Mouse (Mus musculus) midbrain, embryonic 15.5 days (tissue): Measurements from ENCODE around the gene Mctp1. TPM values are rescaled to one million over a fixed set of nuclear protein-coding genes. Genes with fewer than 3 reads are reported as not detected.
A peak's percentile ranks its signal among the peaks of the same experiment; 100 is the strongest.
"Not testable (repeated sequence)": the region's sequence is repeated elsewhere in the genome, so short reads cannot be mapped to it uniquely, and the experiment has no call there.

ENCODE experiments used
- ATAC-seq: fragments of 200-750 bp; cut with Nextera tagmentation; replicated peaks from 2 replicates; pipeline ENCODE4 v1.8.0; 2017; ENCODE audit warnings: moderate TSS enrichment
- H3K27ac ChIP-seq: fragments of 300-500 bp; sonication (generic); 2 replicates; pipeline ENCODE4 v1.5.1; 2015; ENCODE audit warnings: mild to moderate bottlenecking, inconsistent platforms
- H3K27me3 ChIP-seq: fragments of 300-500 bp; sonication (generic); replicated peaks from 2 replicates; pipeline ENCODE4 v1.6.1; 2015; ENCODE audit warnings: inconsistent platforms
- H3K36me3 ChIP-seq: fragments of 300-500 bp; sonication (generic); replicated peaks from 2 replicates; pipeline ENCODE4 v1.6.1; 2015; ENCODE audit warnings: inconsistent platforms
- H3K4me1 ChIP-seq: fragments of 300-500 bp; sonication (generic); 2 replicates; pipeline ENCODE4 v1.6.1; 2015; ENCODE audit warnings: inconsistent platforms
- H3K4me2 ChIP-seq: fragments of 300-500 bp; sonication (generic); 2 replicates; pipeline ENCODE4 v1.6.1; 2015; ENCODE audit warnings: inconsistent platforms, mild to moderate bottlenecking, moderate library complexity
- H3K4me3 ChIP-seq: fragments of 300-500 bp; sonication (generic); 2 replicates; pipeline ENCODE4 v1.5.1; 2015; ENCODE audit warnings: mild to moderate bottlenecking, inconsistent platforms
- H3K9ac ChIP-seq: fragments of 300-500 bp; sonication (generic); 2 replicates; pipeline ENCODE4 v1.6.1; 2015; ENCODE audit warnings: mild to moderate bottlenecking, inconsistent platforms
- H3K9me3 ChIP-seq: fragments of 300-500 bp; sonication (generic); 2 replicates; pipeline ENCODE4 v1.6.1; 2016; ENCODE audit warnings: inconsistent platforms
- WGBS: fragments of 180-500 bp; shearing (Covaris S2); methylation state at CpG from one replicate; pipeline ENCODE4 v1.1.7; 2015; ENCODE audit warnings: mixed read lengths; 5-methylcytosine and 5-hydroxymethylcytosine counted together
- polyA plus RNA-seq: library from polyadenylated mRNA; unstranded; fragments of >200 nt; fragmentation: Nextera tagmentation; extraction: Ambion mirVana; gene quantifications from 2 replicates; pipeline ENCODE4 v1.2.1, GENCODE M21; 2015

Gene Mctp1
- polyA plus RNA-seq = 3.4 and 3.9 TPM in 2 replicates

- 0 out of 2 replicates have a peak, but pooled peaks cover 7% of the 10 kb centered on the region for H3K27me3 ChIP-seq
- peak within 1 kb of the TSS; percentile 58 for H3K27ac ChIP-seq
- peak within 1 kb of the TSS; percentile 84 for H3K4me3 ChIP-seq
- no peaks in the 10 kb centered on the region for H3K36me3 ChIP-seq
- H3K4me1 ChIP-seq = peaks cover 12% of the 10 kb centered on the region
- peak within 1 kb of the TSS; percentile 89 for H3K4me2 ChIP-seq
- no peaks in the 10 kb centered on the region for H3K9me3 ChIP-seq
- under 1% methylated on average over 45 of the region's 62 CpGs for WGBS
- ATAC-seq = peak; percentile 94
- peak within 1 kb of the TSS; percentile 68 for H3K9ac ChIP-seq
Observed at GRCm38 (mm10) chr13:76383972-76384663, at the start of gene Mctp1. Gene Mctp1, plus strand, starts transcription at chr13:76384535.

- not testable (repeated sequence) for H3K9me3 ChIP-seq, H3K9ac ChIP-seq, H3K27ac ChIP-seq, ATAC-seq, H3K36me3 ChIP-seq, H3K4me1 ChIP-seq, H3K4me3 ChIP-seq, H3K27me3 ChIP-seq, H3K4me2 ChIP-seq
- 88% methylated on average over 20 of the region's 21 CpGs for WGBS
Observed at GRCm38 (mm10) chr13:76345941-76346340, 38.4 kb upstream of the Mctp1 start.

- no peaks in the 10 kb centered on the region for H3K4me1 ChIP-seq
- H3K4me2 ChIP-seq = no peak overlapping the region
- no peak overlapping the region for H3K4me3 ChIP-seq
- no peak overlapping the region for H3K27ac ChIP-seq
- no peak for ATAC-seq
- no peaks in the 10 kb centered on the region for H3K27me3 ChIP-seq
- no peaks in the 10 kb centered on the region for H3K36me3 ChIP-seq
- H3K9ac ChIP-seq = no peak overlapping the region
- H3K9me3 ChIP-seq = no peaks in the 10 kb centered on the region
Observed at GRCm38 (mm10) chr13:76358720-76359119, 25.6 kb upstream of the Mctp1 start.

- 1% methylated on average over 53 of the region's 58 CpGs for WGBS
- H3K27ac ChIP-seq = peak overlapping the region; percentile 58
- H3K4me1 ChIP-seq = peaks cover 12% of the 10 kb centered on the region
- H3K4me2 ChIP-seq = peak overlapping the region; percentile 89
- H3K9ac ChIP-seq = peak overlapping the region; percentile 68
- 0 out of 2 replicates have a peak, but pooled peaks cover 7% of the 10 kb centered on the region for H3K27me3 ChIP-seq
- no peaks in the 10 kb centered on the region for H3K9me3 ChIP-seq
- peak; percentile 96 for ATAC-seq
- H3K4me3 ChIP-seq = peak overlapping the region; percentile 84
- H3K36me3 ChIP-seq = no peaks in the 10 kb centered on the region
Observed at GRCm38 (mm10) chr13:76384664-76385435, 515 bp downstream of the Mctp1 start.

- no peaks in the 10 kb centered on the region for H3K36me3 ChIP-seq
- WGBS = 73% methylated on average over 3 of the region's 3 CpGs
- peaks cover 12% of the 10 kb centered on the region for H3K4me1 ChIP-seq
- no peak overlapping the region for H3K9ac ChIP-seq
- ATAC-seq = no peak
- H3K9me3 ChIP-seq = no peaks in the 10 kb centered on the region
- no peak overlapping the region for H3K27ac ChIP-seq
- H3K27me3 ChIP-seq = no peaks in the 10 kb centered on the region
- no peak overlapping the region for H3K4me2 ChIP-seq
- no peak overlapping the region for H3K4me3 ChIP-seq
Observed at GRCm38 (mm10) chr13:76388615-76389014, 4.3 kb downstream of the Mctp1 start.

- no peak overlapping the region for H3K9ac ChIP-seq
- H3K36me3 ChIP-seq = no peaks in the 10 kb centered on the region
- H3K27me3 ChIP-seq = no peaks in the 10 kb centered on the region
- no peaks in the 10 kb centered on the region for H3K4me1 ChIP-seq
- ATAC-seq = no peak
- no peak overlapping the region for H3K4me2 ChIP-seq
- H3K9me3 ChIP-seq = no peaks in the 10 kb centered on the region
- WGBS = 57% methylated on average over 2 of the region's 2 CpGs
- no peak overlapping the region for H3K27ac ChIP-seq
- no peak overlapping the region for H3K4me3 ChIP-seq
Observed at GRCm38 (mm10) chr13:76391920-76392319, 7.6 kb downstream of the Mctp1 start.

GRCm38 (mm10) chr13:76393106-76393505 lies 8.8 kb downstream of the Mctp1 start:
- WGBS = 89% methylated on average over 3 of the region's 3 CpGs
- H3K9ac ChIP-seq = no peak overlapping the region

GRCm38 (mm10) chr13:76395906-76396305 lies 11.6 kb downstream of the Mctp1 start:
- Histone ChIP-seq H3K36me3 (no peaks in the 10 kb centered on the region), H3K9ac (no peak overlapping the region), H3K4me1 (no peaks in the 10 kb centered on the region), H3K4me3 (no peak overlapping the region), H3K9me3 (no peaks in the 10 kb centered on the region), H3K27ac (no peak overlapping the region), H3K27me3 (no peaks in the 10 kb centered on the region), H3K4me2 (no peak overlapping the region)
- no peak for ATAC-seq

More at GRCm38 (mm10) chr13:76393106-76393505, 8.8 kb downstream of the Mctp1 start:
- Histone ChIP-seq H3K4me1 (no peaks in the 10 kb centered on the region), H3K27me3 (no peaks in the 10 kb centered on the region), H3K36me3 (no peaks in the 10 kb centered on the region), H3K27ac (no peak overlapping the region), H3K9me3 (no peaks in the 10 kb centered on the region), H3K4me2 (no peak overlapping the region), H3K4me3 (no peak overlapping the region)
- ATAC-seq = no peak

GRCm38 (mm10) chr13:76409296-76409695 lies 25.0 kb downstream of the Mctp1 start:
- H3K27me3 ChIP-seq = no peaks in the 10 kb centered on the region
- no peak overlapping the region for H3K27ac ChIP-seq
- ATAC-seq = no peak
- WGBS = 85% methylated on average over 2 of the region's 2 CpGs
- H3K9ac ChIP-seq = no peak overlapping the region
- no peaks in the 10 kb centered on the region for H3K4me1 ChIP-seq
- no peaks in the 10 kb centered on the region for H3K9me3 ChIP-seq
- no peak overlapping the region for H3K4me2 ChIP-seq
- no peaks in the 10 kb centered on the region for H3K36me3 ChIP-seq
- H3K4me3 ChIP-seq = no peak overlapping the region

GRCm38 (mm10) chr13:76410665-76411064 lies 26.3 kb downstream of the Mctp1 start:
- WGBS = 90% methylated on average over 1 of the region's 1 CpGs
- H3K4me2 ChIP-seq = no peak overlapping the region

GRCm38 (mm10) chr13:76415346-76415745 lies 31.0 kb downstream of the Mctp1 start:
- Histone ChIP-seq H3K4me2 (no peak overlapping the region), H3K27ac (no peak overlapping the region), H3K36me3 (no peaks in the 10 kb centered on the region), H3K4me1 (no peaks in the 10 kb centered on the region), H3K9me3 (no peaks in the 10 kb centered on the region), H3K27me3 (no peaks in the 10 kb centered on the region), H3K4me3 (no peak overlapping the region), H3K9ac (no peak overlapping the region)
- ATAC-seq = no peak

More at GRCm38 (mm10) chr13:76410665-76411064, 26.3 kb downstream of the Mctp1 start:
- Histone ChIP-seq H3K27ac (no peak overlapping the region), H3K9me3 (no peaks in the 10 kb centered on the region), H3K9ac (no peak overlapping the region), H3K36me3 (no peaks in the 10 kb centered on the region), H3K4me1 (no peaks in the 10 kb centered on the region), H3K27me3 (no peaks in the 10 kb centered on the region), H3K4me3 (no peak overlapping the region)
- no peak for ATAC-seq

- Histone ChIP-seq H3K36me3 (no peaks in the 10 kb centered on the region), H3K4me2 (no peak overlapping the region), H3K27me3 (no peaks in the 10 kb centered on the region), H3K4me1 (no peaks in the 10 kb centered on the region), H3K9ac (no peak overlapping the region), H3K27ac (no peak overlapping the region), H3K9me3 (no peaks in the 10 kb centered on the region), H3K4me3 (no peak overlapping the region)
- 90% methylated on average over 4 of the region's 4 CpGs for WGBS
- ATAC-seq = no peak
Observed at GRCm38 (mm10) chr13:76420111-76420510, 35.8 kb downstream of the Mctp1 start.
